Mouse (Mus musculus): ENCODE results near the gene Iqce.
"Not testable (repeated sequence)": the region's sequence is repeated elsewhere in the genome, so short reads cannot be mapped to it uniquely, and the experiment has no call there.

The Iqce gene

DNA sequence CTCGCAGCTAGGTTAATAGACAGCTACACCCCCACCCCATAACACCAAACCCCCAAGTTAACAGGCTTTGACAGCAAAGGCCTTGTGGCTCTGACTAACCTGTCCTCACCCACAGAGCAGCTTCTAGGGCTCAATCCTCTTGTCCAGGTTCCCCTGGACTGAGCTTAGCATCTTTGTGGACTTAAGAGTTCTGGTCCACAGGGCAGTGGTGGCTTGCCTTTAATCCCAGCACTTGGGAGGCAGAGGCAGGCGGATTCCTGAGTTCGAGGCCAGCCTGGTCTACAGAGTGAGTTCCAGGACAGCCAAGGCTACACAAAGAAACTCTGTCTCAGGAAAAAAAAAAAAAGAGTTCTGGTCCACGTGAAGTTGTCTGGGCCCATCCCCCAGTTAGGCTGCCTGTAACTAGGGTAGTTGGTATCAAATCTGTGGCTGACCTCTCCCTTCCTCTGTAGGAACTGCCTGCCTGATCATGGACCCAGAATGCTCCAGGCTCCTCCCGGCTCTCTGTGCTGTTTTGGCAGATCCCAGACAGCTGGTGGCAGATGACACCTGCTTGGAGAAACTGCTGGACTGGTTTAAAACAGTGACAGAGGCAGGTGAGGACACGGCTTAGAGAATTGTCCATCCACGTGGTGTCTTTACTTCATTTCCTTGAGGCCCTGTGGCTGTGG, 3.5 kb upstream of the Iqce start:
- DNase-seq (ENCODE audit: low read depth, low spot score): no peak

GRCm38 (mm10) chr5:140704378-140705251, 2.4 kb upstream of the Iqce start, which contains the start of gene Brat1:
Gene Brat1, plus strand, starts transcription at chr5:140705011.
- peak; percentile 100 for DNase-seq (ENCODE audit: low read depth, low spot score)

DNA sequence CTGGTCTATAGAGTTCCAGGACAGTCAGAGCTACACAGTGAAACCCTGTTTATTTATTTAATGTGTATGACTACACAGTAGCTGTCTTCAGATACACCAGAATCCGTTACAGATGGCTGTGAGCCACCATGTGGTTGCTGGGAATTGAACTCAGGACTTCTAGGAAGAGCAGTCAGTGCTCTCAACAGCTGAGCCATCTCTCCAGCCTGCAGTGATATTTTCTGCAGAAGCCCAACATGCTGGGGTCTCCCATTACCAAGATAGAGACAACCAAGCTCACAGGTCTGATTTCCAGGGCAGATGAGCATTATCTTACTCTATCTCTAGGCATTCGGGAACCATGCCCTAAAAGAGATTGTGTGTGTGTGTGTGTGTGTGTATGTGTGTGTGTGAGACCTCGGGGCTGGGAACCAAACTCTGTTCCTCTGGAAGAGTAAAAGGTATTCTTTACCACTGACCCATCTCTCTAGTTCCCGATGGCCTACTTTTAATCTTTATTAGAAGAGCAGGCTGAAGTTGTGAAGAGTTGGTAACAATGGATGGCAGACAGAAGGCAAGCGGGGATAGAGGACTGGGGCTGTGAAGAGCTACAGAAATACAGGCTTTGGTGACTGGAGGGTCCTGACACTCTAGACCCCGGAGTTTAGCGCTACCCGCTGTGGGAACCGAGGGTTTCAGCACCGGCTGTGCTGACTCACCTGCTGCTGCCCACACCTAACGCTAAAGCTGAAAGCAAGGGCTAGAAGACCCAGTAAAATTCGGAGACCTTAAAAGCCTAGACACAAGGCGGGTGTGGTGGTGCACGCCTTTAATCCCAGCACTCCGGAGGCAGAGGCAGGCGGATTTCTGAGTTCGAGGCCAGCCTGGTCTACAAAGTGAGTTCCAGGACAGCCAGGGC, 1.6 kb upstream of the Iqce start:
- peak; percentile 30 for DNase-seq (ENCODE audit: low read depth, low spot score)

DNA sequence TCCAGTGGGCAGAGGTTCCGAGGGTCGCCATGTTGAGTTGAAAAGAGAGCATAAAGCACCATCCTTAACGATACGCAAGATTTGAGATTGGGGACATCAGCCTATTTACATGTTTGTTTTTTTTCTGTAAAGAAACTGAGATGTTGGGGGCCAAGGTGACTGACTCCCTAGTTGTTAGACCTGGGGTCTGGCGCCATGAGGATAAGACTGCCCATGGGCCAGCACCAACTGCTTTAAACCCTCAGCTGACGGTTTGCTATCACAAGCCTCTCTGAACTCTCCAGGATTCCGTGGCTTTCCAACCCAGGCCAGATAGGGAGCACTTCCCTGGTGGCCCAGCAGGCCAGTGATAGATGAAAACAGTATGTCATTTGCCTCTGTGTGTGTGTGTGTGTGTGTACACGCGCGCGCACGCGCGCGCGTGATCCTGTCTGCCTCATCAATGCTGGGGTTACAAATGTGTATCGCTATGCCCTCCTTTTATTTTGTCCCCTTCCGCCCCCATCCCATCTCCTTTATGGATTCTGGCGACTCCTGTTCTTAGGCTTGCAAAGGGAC, 519 bp upstream of the Iqce start:
- DNase-seq (ENCODE audit: low read depth, low spot score): no peak

- DNase-seq (ENCODE audit: low read depth, low spot score): no peak
These were observed 517 bp downstream of the Iqce start for GRCm38 (mm10) chr5:140701661-140702060.

- DNase-seq (ENCODE audit: low read depth, low spot score): no peak
These were observed 2.4 kb downstream of the Iqce start for GRCm38 (mm10) chr5:140699776-140700175.

- no peak for DNase-seq (ENCODE audit: low read depth, low spot score)
These were observed 6.2 kb downstream of the Iqce start for GRCm38 (mm10) chr5:140695987-140696386.

- DNase-seq (ENCODE audit: low read depth, low spot score): peak; percentile 80
These were observed 13.7 kb downstream of the Iqce start for GRCm38 (mm10) chr5:140688434-140688833.

DNA sequence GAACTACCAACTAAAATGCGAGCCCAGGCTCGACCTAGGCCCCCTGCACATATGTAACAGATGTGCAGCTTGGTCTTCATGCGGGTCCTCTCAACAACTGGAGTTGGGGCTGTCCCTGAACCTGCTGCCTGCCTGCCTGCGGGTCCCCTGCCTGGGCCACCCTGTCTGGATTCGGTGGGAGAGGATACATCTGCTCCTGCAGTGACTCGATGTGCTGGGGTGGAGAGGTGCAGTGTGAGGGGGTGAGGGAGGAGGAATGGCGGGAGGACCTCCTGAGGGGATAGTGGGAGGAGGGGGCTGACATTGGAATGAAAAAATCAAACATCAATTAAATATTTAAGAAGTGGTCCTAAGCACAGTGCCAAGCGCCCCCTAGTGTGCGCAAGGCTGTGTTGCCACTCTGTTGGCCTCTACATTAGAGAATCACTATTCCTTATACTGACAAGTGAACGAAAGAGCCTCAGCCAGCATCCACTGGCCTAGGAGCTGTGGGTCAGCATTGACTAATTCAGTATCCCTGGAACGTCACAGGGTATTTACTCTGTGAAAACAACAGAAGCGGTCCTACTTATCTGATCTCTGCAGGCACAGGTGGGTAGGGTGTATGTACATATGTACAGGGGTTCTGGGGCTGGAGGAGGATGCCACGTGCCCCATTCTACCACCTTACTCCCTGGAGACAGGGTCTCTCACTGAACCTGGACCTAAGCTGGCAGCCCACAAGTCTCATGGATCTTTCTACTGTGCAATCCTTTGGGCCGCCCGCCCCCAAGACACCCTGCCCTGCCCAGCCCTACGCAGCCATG, 17.6 kb downstream of the Iqce start:
- peak; percentile 66 for DNase-seq (ENCODE audit: low read depth, low spot score)

DNA sequence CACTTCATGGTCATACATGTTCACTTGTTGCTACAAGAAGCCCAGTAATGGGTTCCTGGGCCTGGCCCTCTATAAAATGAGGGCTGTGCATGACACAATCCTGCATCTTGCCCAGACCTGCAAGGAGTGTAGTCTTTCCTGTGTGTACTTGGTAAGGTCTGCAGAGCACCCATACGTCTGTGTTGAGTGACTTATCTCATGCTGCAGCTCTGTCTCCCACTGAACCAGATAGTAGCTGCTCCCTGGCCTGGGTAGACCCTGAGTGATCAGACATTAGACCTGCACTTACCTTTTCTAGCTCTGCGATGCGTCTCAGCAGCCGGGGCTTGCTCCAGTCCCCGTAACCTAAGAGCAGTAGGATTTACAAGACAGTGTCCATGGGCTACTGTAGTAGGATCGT, 20.1 kb downstream of the Iqce start:
- DNase-seq (ENCODE audit: low read depth, low spot score): no peak

DNA sequence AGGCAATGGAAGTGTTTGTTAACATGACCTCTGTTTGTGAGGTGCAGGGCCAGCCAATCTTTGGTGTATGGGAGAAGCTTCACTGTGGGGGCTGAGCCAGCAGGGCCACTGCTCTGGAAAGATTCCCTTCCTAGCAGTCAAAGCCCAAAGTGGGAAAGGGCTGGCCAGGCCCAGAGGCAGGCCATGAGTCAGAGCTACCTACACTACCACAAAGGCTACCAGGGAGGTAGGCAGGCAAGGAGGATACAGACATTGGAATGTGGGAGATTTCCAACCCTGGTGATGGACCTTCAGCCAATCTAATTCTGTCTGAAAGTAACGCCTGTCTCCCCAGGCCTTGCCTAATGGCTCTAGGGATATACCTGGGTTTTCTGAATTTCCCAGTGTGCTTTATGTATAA, 21.2 kb downstream of the Iqce start:
- DNase-seq (ENCODE audit: low read depth, low spot score): no peak

GRCm38 (mm10) chr5:140680051-140680450, 22.1 kb downstream of the Iqce start:
- DNase-seq (ENCODE audit: low read depth, low spot score): no peak

DNA sequence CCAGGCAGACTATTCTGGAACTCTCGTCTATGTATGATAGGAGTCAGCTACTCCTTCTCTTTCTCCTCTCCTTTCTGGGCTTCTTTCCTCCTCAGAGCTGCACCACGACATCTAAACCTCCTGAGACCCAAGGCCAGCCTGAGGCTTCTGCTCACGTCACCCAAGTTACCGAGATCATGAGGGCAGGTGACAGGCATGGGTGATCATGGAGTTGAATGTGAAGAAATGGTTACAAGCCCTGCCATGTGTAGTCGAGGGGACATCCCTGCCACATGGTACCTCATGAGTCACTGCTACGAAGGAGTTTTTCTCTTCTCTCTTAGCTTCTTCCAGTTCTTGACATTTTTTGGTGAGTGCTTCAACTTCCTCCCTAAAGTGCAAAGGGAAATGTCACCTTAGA, 25.0 kb downstream of the Iqce start:
- no peak for DNase-seq (ENCODE audit: low read depth, low spot score)

GRCm38 (mm10) chr5:140675640-140676039, 26.5 kb downstream of the Iqce start:
- DNase-seq (ENCODE audit: low read depth, low spot score): peak; percentile 73

DNA sequence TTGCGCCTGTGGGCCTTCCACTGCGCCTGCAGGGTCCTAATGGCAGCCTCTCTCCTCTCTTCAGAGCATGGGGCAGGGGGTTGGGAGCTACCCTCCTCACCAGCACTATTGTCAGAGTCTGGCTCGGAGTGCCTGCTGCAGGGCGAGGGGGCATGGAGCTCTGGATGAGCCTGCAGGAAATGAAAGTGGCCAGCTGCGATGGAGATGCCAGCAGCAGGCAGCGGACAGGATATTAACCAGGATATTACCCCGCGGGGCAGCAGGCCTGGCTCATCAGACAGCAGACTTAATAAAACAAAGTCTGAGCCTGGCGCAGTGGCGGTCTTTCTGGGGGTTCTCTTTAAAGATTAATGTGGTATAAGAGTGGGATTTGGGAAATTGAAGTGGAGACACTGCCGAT, 27.1 kb downstream of the Iqce start:
- DNase-seq (ENCODE audit: low read depth, low spot score): no peak

DNA sequence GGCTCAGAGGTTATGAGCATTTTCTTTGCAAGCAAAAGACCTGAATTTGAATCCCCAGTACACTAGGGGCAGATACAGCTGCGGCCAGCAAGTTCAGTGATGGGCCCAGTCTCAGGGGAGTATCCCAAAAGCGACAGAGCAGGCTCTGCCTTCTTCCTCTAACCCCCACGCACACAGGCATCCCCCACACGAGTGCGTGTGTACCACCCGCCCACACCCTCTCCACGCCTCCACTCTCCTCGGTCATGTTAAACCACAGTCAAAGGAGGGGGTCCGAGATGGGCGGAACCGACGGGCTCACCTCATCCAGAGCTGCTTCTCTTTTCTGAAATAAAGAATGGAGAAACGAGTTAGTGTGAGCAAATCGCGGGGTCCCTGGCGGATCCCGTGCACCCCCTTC, 28.1 kb downstream of the Iqce start:
- no peak for DNase-seq (ENCODE audit: low read depth, low spot score)

GRCm38 (mm10) chr5:140672603-140673002, 29.6 kb downstream of the Iqce start:
- DNase-seq (ENCODE audit: low read depth, low spot score): not testable (repeated sequence)

DNA sequence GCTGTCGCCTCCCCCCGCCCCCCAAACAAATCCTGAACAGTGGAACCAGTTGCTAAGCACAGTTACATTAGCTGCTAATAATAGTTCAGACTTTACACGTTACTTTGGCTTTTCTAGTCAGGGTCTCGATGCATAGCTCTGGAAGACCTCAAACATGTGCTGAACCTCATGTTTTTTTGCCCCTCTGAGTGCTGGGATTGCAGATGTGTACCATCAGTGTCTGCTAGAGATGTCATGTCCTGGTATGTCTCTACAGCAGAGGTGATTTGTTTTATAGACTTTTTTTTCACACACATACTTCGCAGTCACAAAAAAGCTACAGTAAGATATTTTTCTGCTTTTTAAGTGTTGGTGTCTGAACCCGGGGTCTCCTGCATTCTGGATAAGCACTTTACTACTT, 30.1 kb downstream of the Iqce start:
- DNase-seq (ENCODE audit: low read depth, low spot score): peak; percentile 32

GRCm38 (mm10) chr5:140663621-140664180, 38.5 kb downstream of the Iqce start:
- DNase-seq (ENCODE audit: low read depth, low spot score): peak; percentile 72
